Mouse (Mus musculus) lung, adult 2 months (tissue): ENCODE results near the gene Atp6v1g2.

Experiments used
- CTCF ChIP-seq: fragments of 200-500 bp; IDR thresholded peaks from 2 replicates; pipeline ENCODE4 v1.5.1; 2011; ENCODE audit warnings: mild to moderate bottlenecking, low read length, control low read depth; ENCODE audit not compliant: insufficient read depth
- POLR2A ChIP-seq: fragments of 200-500 bp; IDR thresholded peaks from 2 replicates; pipeline ENCODE4 v1.6.1; 2011; ENCODE audit warnings: low read depth, mild to moderate bottlenecking, control low read depth, low read length, borderline replicate concordance; ENCODE audit errors: extremely low read depth

DNA sequence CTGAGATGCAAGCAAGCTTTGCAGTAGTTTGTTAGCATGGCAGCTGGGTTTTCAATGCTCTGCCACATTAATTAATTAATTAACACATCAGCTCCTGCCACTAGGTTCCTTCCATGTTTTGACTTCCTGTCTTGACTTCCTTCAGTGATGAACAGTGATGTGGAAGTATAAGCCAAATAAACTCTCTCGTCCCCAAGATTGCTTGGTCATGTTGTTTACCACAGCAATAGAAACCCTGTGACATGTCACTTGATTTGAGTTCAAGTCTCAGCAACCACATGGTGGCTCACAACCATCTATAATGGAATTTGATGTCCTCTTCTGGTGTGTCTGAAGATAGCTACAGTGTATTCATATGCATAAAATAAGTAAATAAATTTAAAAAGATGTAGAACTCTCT is 23.9 kb downstream of the Atp6v1g2 start:
- no peak for TF ChIP-seq CTCF
- TF ChIP-seq POLR2A, result no peak
